Mouse (Mus musculus): Measurements from ENCODE around the gene Gm13695. TPM values are rescaled to one million over a fixed set of nuclear protein-coding genes. Genes with fewer than 3 reads are reported as not detected.
"Not testable (repeated sequence)": the region's sequence is repeated elsewhere in the genome, so short reads cannot be mapped to it uniquely, and the experiment has no call there.

The Gm13695 gene
- polyA plus RNA-seq (2012) = not detected in 2 replicates

DNA sequence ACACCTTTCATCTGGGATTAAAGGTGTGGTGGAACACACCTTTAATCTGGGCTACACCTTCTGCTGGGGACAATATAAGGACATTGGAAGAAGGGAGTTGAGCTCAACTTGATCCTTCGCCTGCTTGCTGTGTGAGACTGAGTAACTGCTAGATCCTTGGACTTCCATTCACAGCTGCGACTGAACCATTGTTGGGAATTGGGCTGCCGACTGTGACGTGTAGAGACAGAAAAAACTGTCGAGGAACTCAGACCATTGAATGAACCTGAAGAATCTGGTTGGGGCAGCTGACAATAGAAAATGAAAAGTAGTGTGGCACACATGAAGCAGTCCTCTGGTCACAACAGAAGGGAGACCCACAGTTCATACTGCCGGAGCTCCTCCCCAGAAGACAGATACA is at the start of gene Gm13695:
Gene Gm13695, plus strand, starts transcription at position 301 of the 400 bp plus-strand sequence.
- not testable (repeated sequence) for TF ChIP-seq GATA1 (IDR thresholded peaks at IDR 0.05; ENCODE audit: low read length)

DNA sequence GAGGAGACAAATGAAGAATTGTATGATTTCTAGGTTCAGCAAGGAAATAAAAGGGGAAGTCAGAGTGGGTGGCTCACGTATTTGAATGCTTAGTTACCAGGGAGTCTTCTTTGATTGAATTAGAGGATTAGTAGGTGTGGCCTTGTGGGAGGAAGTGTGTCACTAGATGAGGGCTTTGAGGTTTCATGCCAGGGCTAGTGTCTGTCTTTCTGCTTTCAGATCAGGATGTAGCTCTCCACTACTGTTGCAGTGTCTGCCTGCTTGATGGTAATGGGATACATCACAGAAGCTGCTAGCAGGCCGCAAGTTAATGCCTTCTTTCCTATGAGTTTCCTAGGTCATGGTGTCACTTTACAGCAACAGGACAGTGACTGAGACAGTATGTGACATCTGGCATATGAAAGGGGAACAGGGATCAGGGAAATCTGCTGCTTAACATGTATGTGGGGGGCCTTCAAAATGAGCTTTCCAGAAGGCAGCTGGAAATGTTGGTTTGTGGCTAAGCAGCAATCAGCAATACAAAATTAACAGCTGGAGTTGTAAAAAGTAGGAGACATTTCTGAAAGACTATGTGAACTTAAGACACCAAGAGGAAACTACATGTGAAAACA is 37.5 kb upstream of the Gm13695 start:
- no peak for TF ChIP-seq GATA1 (IDR thresholded peaks at IDR 0.05; ENCODE audit: low read length)

DNA sequence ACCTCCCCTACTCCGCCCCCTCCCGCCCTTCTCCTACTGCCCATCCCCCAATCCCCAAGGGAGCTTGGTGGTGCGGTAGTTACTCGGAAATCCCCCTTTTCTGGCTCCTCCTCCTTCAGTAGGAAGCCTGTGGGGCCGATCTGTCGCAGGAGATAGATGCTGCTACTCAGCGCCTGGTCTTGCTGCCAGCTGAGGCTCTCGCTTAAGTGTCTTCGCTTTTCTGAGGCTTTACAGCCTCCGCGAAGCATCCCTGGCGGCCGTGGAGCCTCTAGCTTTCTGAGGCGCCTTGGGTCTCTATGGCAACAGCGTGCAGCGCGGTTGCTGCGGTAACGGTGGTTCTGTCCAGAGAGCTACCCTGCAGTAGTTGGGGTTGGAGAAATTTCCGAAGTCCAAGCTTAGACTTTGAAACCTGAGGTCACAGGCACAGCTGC is 26.2 kb upstream of the Gm13695 start, which contains the start of gene Zswim2:
Gene Zswim2, minus strand, starts transcription at position 298 of the 431 bp plus-strand sequence.
- TF ChIP-seq GATA1 (IDR thresholded peaks at IDR 0.05; ENCODE audit: low read length) = no peak

DNA sequence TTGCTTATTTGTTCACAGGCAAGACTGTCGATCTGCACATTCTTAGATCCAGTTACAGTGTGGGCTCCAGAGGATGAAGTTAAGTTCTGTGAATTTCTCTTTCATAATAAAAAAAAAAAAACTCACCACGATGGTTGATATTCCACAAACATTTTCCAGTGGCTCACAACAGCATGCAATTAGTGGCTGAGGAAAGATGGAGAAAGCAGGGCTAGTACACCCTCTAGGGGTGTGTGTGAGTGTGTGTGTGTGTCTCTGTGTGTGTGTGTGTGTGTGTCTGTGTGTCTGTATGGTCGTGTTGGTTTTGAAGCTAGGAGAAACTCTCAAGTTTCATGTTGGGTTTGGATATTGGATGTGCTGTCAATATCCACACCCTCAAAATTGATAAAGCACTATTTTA is 25.7 kb upstream of the Gm13695 start:
- TF ChIP-seq GATA1 (IDR thresholded peaks at IDR 0.05; ENCODE audit: low read length) = no peak

DNA sequence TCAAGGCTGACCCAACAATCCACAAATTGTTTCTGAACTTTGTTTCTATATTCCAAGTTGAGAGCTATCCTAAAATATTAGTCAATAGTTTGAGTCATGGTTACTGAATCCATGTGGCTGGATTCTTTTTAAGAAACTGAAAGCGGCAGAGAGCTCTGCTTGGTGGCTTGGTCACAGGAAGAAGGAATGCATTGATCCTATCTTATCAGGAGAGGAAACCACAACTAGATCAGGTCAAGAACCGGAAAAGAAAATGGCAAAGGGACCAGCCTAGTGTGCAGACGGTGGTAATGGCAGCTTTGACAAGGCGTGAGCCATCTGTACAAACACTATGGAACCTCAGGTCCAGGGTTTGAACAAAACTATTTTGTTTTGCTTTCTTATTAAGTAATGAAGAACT is 25.3 kb upstream of the Gm13695 start:
- no peak for TF ChIP-seq GATA1 (IDR thresholded peaks at IDR 0.05; ENCODE audit: low read length)

DNA sequence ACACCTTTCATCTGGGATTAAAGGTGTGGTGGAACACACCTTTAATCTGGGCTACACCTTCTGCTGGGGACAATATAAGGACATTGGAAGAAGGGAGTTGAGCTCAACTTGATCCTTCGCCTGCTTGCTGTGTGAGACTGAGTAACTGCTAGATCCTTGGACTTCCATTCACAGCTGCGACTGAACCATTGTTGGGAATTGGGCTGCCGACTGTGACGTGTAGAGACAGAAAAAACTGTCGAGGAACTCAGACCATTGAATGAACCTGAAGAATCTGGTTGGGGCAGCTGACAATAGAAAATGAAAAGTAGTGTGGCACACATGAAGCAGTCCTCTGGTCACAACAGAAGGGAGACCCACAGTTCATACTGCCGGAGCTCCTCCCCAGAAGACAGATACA is 11.7 kb upstream of the Gm13695 start, which contains the start of gene Gm13698:
Gene Gm13698, plus strand, starts transcription at position 301 of the 400 bp plus-strand sequence.
- TF ChIP-seq GATA1 (IDR thresholded peaks at IDR 0.05; ENCODE audit: low read length) = not testable (repeated sequence)

DNA sequence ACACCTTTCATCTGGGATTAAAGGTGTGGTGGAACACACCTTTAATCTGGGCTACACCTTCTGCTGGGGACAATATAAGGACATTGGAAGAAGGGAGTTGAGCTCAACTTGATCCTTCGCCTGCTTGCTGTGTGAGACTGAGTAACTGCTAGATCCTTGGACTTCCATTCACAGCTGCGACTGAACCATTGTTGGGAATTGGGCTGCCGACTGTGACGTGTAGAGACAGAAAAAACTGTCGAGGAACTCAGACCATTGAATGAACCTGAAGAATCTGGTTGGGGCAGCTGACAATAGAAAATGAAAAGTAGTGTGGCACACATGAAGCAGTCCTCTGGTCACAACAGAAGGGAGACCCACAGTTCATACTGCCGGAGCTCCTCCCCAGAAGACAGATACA is 5.9 kb upstream of the Gm13695 start, which contains the start of gene Gm13693:
Gene Gm13693, plus strand, starts transcription at position 301 of the 400 bp plus-strand sequence.
- not testable (repeated sequence) for TF ChIP-seq GATA1 (IDR thresholded peaks at IDR 0.05; ENCODE audit: low read length)

DNA sequence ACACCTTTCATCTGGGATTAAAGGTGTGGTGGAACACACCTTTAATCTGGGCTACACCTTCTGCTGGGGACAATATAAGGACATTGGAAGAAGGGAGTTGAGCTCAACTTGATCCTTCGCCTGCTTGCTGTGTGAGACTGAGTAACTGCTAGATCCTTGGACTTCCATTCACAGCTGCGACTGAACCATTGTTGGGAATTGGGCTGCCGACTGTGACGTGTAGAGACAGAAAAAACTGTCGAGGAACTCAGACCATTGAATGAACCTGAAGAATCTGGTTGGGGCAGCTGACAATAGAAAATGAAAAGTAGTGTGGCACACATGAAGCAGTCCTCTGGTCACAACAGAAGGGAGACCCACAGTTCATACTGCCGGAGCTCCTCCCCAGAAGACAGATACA is 5.7 kb downstream of the Gm13695 start, which contains the start of gene Gm13696:
Gene Gm13696, plus strand, starts transcription at position 301 of the 400 bp plus-strand sequence.
- TF ChIP-seq GATA1 (IDR thresholded peaks at IDR 0.05; ENCODE audit: low read length) = not testable (repeated sequence)

DNA sequence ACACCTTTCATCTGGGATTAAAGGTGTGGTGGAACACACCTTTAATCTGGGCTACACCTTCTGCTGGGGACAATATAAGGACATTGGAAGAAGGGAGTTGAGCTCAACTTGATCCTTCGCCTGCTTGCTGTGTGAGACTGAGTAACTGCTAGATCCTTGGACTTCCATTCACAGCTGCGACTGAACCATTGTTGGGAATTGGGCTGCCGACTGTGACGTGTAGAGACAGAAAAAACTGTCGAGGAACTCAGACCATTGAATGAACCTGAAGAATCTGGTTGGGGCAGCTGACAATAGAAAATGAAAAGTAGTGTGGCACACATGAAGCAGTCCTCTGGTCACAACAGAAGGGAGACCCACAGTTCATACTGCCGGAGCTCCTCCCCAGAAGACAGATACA is 11.5 kb downstream of the Gm13695 start, which contains the start of gene Gm13694:
Gene Gm13694, plus strand, starts transcription at position 301 of the 400 bp plus-strand sequence.
- TF ChIP-seq GATA1 (IDR thresholded peaks at IDR 0.05; ENCODE audit: low read length) = not testable (repeated sequence)

DNA sequence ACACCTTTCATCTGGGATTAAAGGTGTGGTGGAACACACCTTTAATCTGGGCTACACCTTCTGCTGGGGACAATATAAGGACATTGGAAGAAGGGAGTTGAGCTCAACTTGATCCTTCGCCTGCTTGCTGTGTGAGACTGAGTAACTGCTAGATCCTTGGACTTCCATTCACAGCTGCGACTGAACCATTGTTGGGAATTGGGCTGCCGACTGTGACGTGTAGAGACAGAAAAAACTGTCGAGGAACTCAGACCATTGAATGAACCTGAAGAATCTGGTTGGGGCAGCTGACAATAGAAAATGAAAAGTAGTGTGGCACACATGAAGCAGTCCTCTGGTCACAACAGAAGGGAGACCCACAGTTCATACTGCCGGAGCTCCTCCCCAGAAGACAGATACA is 17.3 kb downstream of the Gm13695 start, which contains the start of gene Gm13697:
Gene Gm13697, plus strand, starts transcription at position 301 of the 400 bp plus-strand sequence.
- not testable (repeated sequence) for TF ChIP-seq GATA1 (IDR thresholded peaks at IDR 0.05; ENCODE audit: low read length)

DNA sequence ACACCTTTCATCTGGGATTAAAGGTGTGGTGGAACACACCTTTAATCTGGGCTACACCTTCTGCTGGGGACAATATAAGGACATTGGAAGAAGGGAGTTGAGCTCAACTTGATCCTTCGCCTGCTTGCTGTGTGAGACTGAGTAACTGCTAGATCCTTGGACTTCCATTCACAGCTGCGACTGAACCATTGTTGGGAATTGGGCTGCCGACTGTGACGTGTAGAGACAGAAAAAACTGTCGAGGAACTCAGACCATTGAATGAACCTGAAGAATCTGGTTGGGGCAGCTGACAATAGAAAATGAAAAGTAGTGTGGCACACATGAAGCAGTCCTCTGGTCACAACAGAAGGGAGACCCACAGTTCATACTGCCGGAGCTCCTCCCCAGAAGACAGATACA is 23.1 kb downstream of the Gm13695 start, which contains the start of gene Gm13691:
Gene Gm13691, plus strand, starts transcription at position 301 of the 400 bp plus-strand sequence.
- not testable (repeated sequence) for TF ChIP-seq GATA1 (IDR thresholded peaks at IDR 0.05; ENCODE audit: low read length)

DNA sequence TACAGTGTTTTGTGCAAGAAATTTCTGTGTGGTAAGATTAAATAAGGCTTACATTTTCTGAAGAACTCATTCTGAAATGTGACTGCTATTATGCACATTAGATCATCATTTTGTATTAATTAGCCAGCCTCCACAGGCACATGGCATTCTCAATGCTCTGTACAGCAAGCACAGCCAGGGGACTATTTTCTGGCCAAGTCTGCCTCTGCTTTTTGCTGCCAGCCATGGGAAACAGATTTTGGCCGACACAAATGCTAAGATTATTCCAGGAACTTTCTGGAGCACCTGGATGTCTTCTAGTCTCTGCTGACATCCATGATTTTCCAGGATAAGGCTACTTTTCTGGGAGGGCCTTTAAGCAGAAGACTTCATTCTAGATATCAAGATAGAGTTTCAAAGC is 41.8 kb downstream of the Gm13695 start:
- TF ChIP-seq GATA1 (IDR thresholded peaks at IDR 0.05; ENCODE audit: low read length) = no peak

DNA sequence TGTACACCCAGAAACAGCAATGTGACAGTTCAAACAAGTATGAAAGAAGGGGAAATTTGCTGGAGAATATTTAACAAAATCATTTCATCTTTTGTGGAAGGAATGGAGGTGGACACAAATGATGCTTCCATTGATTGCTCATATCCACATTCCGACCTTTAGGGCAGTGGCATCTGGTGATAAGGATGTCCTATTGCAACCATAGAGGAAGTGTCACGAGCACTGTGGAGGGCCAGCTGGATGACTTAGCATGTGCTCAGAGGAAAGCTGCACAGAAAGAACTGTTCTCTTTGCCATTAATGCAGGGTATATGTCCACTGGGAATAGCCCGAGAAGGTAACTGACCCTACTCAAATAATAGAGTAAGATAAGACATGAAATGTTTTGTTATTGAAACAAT is 42.7 kb downstream of the Gm13695 start:
- peak; percentile 26 for TF ChIP-seq GATA1 (IDR thresholded peaks at IDR 0.05; ENCODE audit: low read length)

DNA sequence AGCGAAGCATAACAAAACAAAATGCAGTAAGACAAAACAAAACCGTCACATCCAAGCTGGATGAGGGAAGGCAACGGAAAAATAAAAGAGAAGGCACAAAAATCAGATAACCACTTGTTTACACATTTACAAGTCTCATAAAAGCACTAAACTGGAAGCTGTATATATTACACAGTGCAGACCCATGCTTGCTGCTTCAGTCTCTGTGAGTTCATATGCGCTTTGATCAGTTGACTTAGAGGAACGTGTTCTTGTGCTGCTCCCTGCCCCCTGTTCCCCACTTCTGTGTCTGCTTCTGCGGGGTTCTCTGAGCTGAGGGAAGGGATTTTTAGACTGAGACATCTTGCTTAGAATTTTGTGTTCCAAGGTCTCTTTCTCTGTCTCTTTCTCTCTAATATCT is 47.5 kb downstream of the Gm13695 start:
- no peak for TF ChIP-seq GATA1 (IDR thresholded peaks at IDR 0.05; ENCODE audit: low read length)

DNA sequence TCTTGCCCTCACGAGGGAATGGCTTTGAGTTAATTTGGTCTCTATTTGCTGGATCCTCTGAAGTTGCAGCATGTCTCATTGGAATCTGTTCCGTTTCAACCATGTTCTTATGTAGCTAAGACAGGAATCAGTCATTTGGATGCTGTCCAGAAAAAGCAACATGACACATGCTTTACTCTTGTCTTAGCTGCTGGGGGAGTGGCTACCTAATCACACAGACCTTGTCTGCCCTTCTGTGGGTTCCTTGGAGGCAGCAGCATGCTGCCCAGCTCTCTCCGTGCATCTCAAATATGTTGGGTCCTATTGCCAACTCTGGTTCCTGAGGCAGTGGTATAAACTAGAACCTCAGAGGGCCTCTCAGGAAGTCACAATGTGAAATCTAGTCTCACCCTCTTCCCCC is 51.2 kb downstream of the Gm13695 start:
- no peak for TF ChIP-seq GATA1 (IDR thresholded peaks at IDR 0.05; ENCODE audit: low read length)

Other genes starting within 250 kb of the Gm13695 start
- gene Itgav, start 242.9 kb upstream of the Gm13695 start, polyA plus RNA-seq (2012) = 15.5 and 18.9 TPM in 2 replicates
- gene Fam171b, start 154.7 kb upstream of the Gm13695 start, polyA plus RNA-seq (2012) = not detected in 2 replicates
- not detected in 2 replicates for gene Zswim2, start 26.1 kb upstream of the Gm13695 start, polyA plus RNA-seq (2012)
- not detected in 2 replicates for gene Gm13698, start 11.6 kb upstream of the Gm13695 start, polyA plus RNA-seq (2012)
- gene Gm13693, start 5.8 kb upstream of the Gm13695 start, polyA plus RNA-seq (2012) = not detected in 2 replicates
- gene Gm13696, start 5.8 kb downstream of the Gm13695 start, polyA plus RNA-seq (2012) = not detected in 2 replicates
- not detected in 2 replicates for gene Gm13694, start 11.6 kb downstream of the Gm13695 start, polyA plus RNA-seq (2012)
- not detected in 2 replicates for gene Gm13697, start 17.4 kb downstream of the Gm13695 start, polyA plus RNA-seq (2012)
- not detected in 2 replicates for gene Gm13691, start 23.2 kb downstream of the Gm13695 start, polyA plus RNA-seq (2012)